Mouse (Mus musculus) CH12.LX (cell line): ENCODE results near the gene Ccdc157. TPM values are rescaled to one million over a fixed set of nuclear protein-coding genes. Genes with fewer than 3 reads are reported as not detected.

Experiments used
- DNase-seq: peaks from one replicate; pipeline ENCODE4 v3.0.0-alpha.2; 2013; ENCODE audit errors: extremely low read depth
- H3K27ac ChIP-seq: 2 replicates; pipeline ENCODE4 v1.5.1; 2012; ENCODE audit warnings: low read depth, mild to moderate bottlenecking, control low read depth, moderate library complexity; ENCODE audit not compliant: insufficient read depth
- H3K27me3 ChIP-seq: replicated peaks from 2 replicates; pipeline ENCODE3; 2012; ENCODE audit warnings: inconsistent platforms
- H3K36me3 ChIP-seq, 2 experiments: replicated peaks in 1 of 2; 2 replicates each; pipeline versions ENCODE3 to v1.6.1; 2012; ENCODE audit warnings: inconsistent platforms in 1 of 2, low read length in 1 of 2, mild to moderate bottlenecking in 1 of 2, mixed read lengths in 1 of 2, moderate library complexity in 1 of 2; ENCODE audit not compliant: control insufficient read depth in 1 of 2, insufficient read depth in 1 of 2
- H3K4me1 ChIP-seq, 2 experiments: 2 replicates each; pipeline ENCODE4 v1.6.1; 2012; ENCODE audit warnings: inconsistent platforms in 1 of 2, moderate library complexity in 1 of 2; ENCODE audit not compliant: insufficient read depth in 2 of 2, control insufficient read depth in 1 of 2
- H3K4me2 ChIP-seq: 2 replicates; pipeline ENCODE4 v1.6.1; 2012; ENCODE audit warnings: low read depth, mild to moderate bottlenecking, control low read depth; ENCODE audit not compliant: poor library complexity, insufficient read depth, severe bottlenecking
- H3K4me3 ChIP-seq, 3 experiments: fragments of 150-350 bp in 1 of 3; sonication (generic) in 1 of 3; replicated peaks in 1 of 3; 2 replicates each; pipeline versions ENCODE3 to v1.5.1; 2011 to 2012; ENCODE audit warnings: low read depth in 2 of 3, low read length in 2 of 3, mild to moderate bottlenecking in 2 of 3, moderate library complexity in 2 of 3, control low read depth in 1 of 3, improper control_type of control experiment in 1 of 3, inconsistent platforms in 1 of 3, mixed read lengths in 1 of 3; ENCODE audit not compliant: poor library complexity in 1 of 3
- H3K79me2 ChIP-seq: replicated peaks from 2 replicates; pipeline ENCODE4 v1.6.1; 2012; ENCODE audit warnings: mild to moderate bottlenecking, moderate library complexity; ENCODE audit not compliant: control insufficient read depth, poor library complexity, insufficient read depth, severe bottlenecking; ENCODE audit errors: extremely low read depth
- H3K9ac ChIP-seq: 2 replicates; pipeline ENCODE4 v1.6.1; 2012; ENCODE audit warnings: low read depth, mild to moderate bottlenecking, control low read depth, moderate library complexity; ENCODE audit not compliant: insufficient read depth
- H3K9me3 ChIP-seq: replicated peaks from 2 replicates; pipeline ENCODE3; 2012; ENCODE audit warnings: low read length, inconsistent platforms, mixed read lengths
- CHD1 ChIP-seq: IDR thresholded peaks from 2 replicates; pipeline ENCODE4 v1.6.1; 2012; ENCODE audit warnings: low read depth, low read length, improper control_type of control experiment, inconsistent platforms
- EP300 ChIP-seq: IDR thresholded peaks from 2 replicates; pipeline ENCODE4 v1.6.1; 2011; ENCODE audit warnings: low read length, improper control_type of control experiment
- GABPA ChIP-seq: IDR thresholded peaks from 2 replicates; pipeline ENCODE4 v1.6.1; 2012; ENCODE audit warnings: low read depth, low read length, improper control_type of control experiment, inconsistent platforms; ENCODE audit not compliant: insufficient replicate concordance
- IRF4 ChIP-seq: IDR thresholded peaks from 2 replicates; pipeline ENCODE4 v1.6.1; 2014; ENCODE audit warnings: low read depth, mild to moderate bottlenecking, inconsistent platforms, low read length, improper control_type of control experiment
- JUND ChIP-seq: conservative IDR thresholded peaks from 2 replicates; pipeline ENCODE4 v1.6.1; 2011; ENCODE audit warnings: low read depth, low read length, improper control_type of control experiment
- KAT2A ChIP-seq: IDR thresholded peaks from 2 replicates; pipeline ENCODE4 v1.6.1; 2012; ENCODE audit warnings: low read length, improper control_type of control experiment, inconsistent platforms; ENCODE audit not compliant: insufficient replicate concordance
- MAFK ChIP-seq: IDR thresholded peaks from 2 replicates; pipeline ENCODE4 v1.6.1; 2011; ENCODE audit warnings: low read length, improper control_type of control experiment; ENCODE audit not compliant: insufficient replicate concordance
- MXI1 ChIP-seq: IDR thresholded peaks from 2 replicates; pipeline ENCODE4 v1.6.1; 2011; ENCODE audit warnings: mild to moderate bottlenecking, low read depth, low read length, improper control_type of control experiment
- MYC ChIP-seq: IDR thresholded peaks from 2 replicates; pipeline ENCODE4 v1.6.1; 2011; ENCODE audit warnings: low read depth, mild to moderate bottlenecking, improper control_type of control experiment, low read length
- NELFE ChIP-seq: IDR thresholded peaks from 2 replicates; pipeline ENCODE4 v1.6.1; 2011; ENCODE audit warnings: low read depth, low read length, improper control_type of control experiment
- NRF1 ChIP-seq: IDR thresholded peaks from 2 replicates; pipeline ENCODE4 v1.6.1; 2014; ENCODE audit warnings: low read depth, mild to moderate bottlenecking, inconsistent platforms, low read length, improper control_type of control experiment, moderate library complexity
- POLR2AphosphoS2 ChIP-seq: IDR thresholded peaks from 2 replicates; pipeline ENCODE4 v1.6.1; 2011; ENCODE audit warnings: low read depth, low read length, improper control_type of control experiment
- RCOR1 ChIP-seq: conservative IDR thresholded peaks from 2 replicates; pipeline ENCODE4 v1.6.1; 2012; ENCODE audit warnings: low read depth, mild to moderate bottlenecking, inconsistent platforms, low read length, improper control_type of control experiment
- SIN3A ChIP-seq: IDR thresholded peaks from 2 replicates; pipeline ENCODE4 v1.6.1; 2012; ENCODE audit warnings: low read length, improper control_type of control experiment, inconsistent platforms
- SMC3 ChIP-seq: IDR thresholded peaks from 2 replicates; pipeline ENCODE4 v1.6.1; 2011; ENCODE audit warnings: low read depth, low read length, improper control_type of control experiment
- TBP ChIP-seq: conservative IDR thresholded peaks from 2 replicates; pipeline ENCODE4 v1.6.1; 2011; ENCODE audit warnings: low read depth, low read length, improper control_type of control experiment
- USF1 ChIP-seq: IDR thresholded peaks from 2 replicates; pipeline ENCODE4 v1.6.1; 2014; ENCODE audit warnings: low read depth, mild to moderate bottlenecking, inconsistent platforms, low read length, improper control_type of control experiment
- ZMIZ1 ChIP-seq: IDR thresholded peaks from 2 replicates; pipeline ENCODE4 v1.6.1; 2012; ENCODE audit warnings: low read depth, mild to moderate bottlenecking, inconsistent platforms, low read length, improper control_type of control experiment
- ZNF384 ChIP-seq: IDR thresholded peaks from 2 replicates; pipeline ENCODE4 v1.6.1; 2012; ENCODE audit warnings: low read depth, low read length, improper control_type of control experiment, inconsistent platforms
- dilution Hi-C: fragments of 300-500 bp; cut with MboI; formaldehyde crosslinking; loops from 2 replicates; pipeline ENCODE4 v1.14.3; 2020; ENCODE audit warnings: low sequenced_read_pairs; ENCODE audit not compliant: extremely low pct_unique_long_range_greater_than_20kb, extremely low pct_ligation_motif_present
- in situ Hi-C: fragments of 300-500 bp; cut with MboI; formaldehyde crosslinking; loops from 3 replicates; pipeline ENCODE4 v1.14.3; 2019; ENCODE audit warnings: low sequenced_read_pairs, low pct_ligation_motif_present, low pct_unique_long_range_greater_than_20kb, mixed read lengths
- polyA plus RNA-seq: library from polyadenylated mRNA; unstranded; fragments of >175 nt; gene quantifications from 2 replicates; pipeline ENCODE4 v1.2.1, GENCODE M21; 2012; ENCODE audit warnings: low read depth; ENCODE audit not compliant: insufficient read length
- total RNA-seq, 2 experiments: library from RNA; depleted of rRNA; stranded (reverse); fragments of 300-350 nt in 1 of 2; fragments of >200 nt in 1 of 2; gene quantifications; 2 replicates each; pipeline ENCODE4 v1.2.3; 2012 to 2014

The Ccdc157 gene
- total and polyA plus RNA-seq, 3 experiments: 2.3 to 4.4 (median 4.0) TPM

DNA sequence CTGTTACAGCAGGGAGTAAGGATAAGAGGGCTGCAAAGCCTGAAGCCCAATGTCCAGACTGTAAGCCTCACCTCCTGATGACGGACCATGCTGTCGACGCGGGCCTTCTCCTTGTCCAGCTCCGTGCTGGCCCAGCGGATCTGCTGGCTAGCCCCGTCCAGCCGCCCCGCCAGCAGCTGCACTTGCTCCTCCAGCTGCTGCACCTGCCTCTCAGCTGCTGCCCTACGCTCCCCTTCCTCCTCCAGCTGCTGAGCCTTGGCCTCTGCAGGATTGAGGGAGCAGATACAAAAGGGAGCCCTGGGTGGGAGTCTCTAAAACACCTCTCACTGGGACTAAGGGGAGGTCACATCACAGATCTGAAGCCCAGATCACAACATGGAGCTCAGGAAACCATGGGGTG lies 13.0 kb downstream of the Ccdc157 start:
- no peaks in the 10 kb centered on the region for H3K27me3 ChIP-seq
- no peak overlapping the region for H3K9ac ChIP-seq
- DNase-seq: no peak
- dilution Hi-C loops (no loop called here), in situ Hi-C loops (no loop called here)
- peaks cover 0 to 4% of the 10 kb centered on the region in 2 experiments; a peak in 1 of 4 replicates for H3K4me1 ChIP-seq
- no peaks in the 10 kb centered on the region for H3K9me3 ChIP-seq
- H3K27ac ChIP-seq: no peak overlapping the region
- H3K79me2 ChIP-seq: no peaks in the 10 kb centered on the region
- no peak overlapping the region for H3K4me2 ChIP-seq
- H3K36me3 ChIP-seq: peaks cover 26 to 75% of the 10 kb centered on the region in 2 experiments
- no peak for TF ChIP-seq MAFK
- no peak for TF ChIP-seq NELFE
- no peak for TF ChIP-seq KAT2A
- no peak for TF ChIP-seq POLR2AphosphoS2
- no peak for TF ChIP-seq MXI1
- no peak for TF ChIP-seq EP300
- TF ChIP-seq SMC3: no peak
- TF ChIP-seq TBP: no peak
- no peak for TF ChIP-seq RCOR1
- TF ChIP-seq NRF1: no peak
- no peak for TF ChIP-seq SIN3A
- TF ChIP-seq CHD1: no peak
- no peak for TF ChIP-seq ZMIZ1
- TF ChIP-seq IRF4: no peak
- no peak for TF ChIP-seq JUND
- TF ChIP-seq MYC: no peak
- TF ChIP-seq ZNF384: no peak
- no peak for TF ChIP-seq USF1
- no peak overlapping the region for H3K4me3 ChIP-seq

DNA sequence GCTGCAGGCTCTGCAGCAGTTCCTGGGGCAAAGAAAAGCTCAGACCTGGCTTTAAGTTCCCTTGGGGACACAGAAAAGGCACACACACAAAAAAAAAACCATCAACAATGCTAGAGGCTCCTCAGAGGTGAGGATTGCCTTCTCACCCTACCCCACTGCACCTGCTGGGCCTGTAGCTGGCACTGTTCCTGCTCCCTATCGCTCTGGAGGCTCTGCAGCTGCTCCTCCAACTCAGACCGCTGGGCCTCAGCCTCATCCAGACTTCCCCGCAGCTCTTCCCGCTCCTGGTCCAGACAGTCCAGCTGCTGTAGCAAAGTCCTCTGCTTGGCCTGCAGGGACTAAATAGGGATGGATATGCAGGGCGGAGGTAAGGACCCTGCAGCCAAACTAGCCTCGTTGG lies 13.7 kb downstream of the Ccdc157 start:
- no peak overlapping the region for H3K4me3 ChIP-seq
- DNase-seq: no peak
- TF ChIP-seq GABPA: no peak
- in situ Hi-C loops: no loop called here
- H3K4me2 ChIP-seq: no peak overlapping the region
- H3K27ac ChIP-seq: no peak overlapping the region
- no peaks in the 10 kb centered on the region for H3K79me2 ChIP-seq
- no peak overlapping the region for H3K9ac ChIP-seq
- no peaks in the 10 kb centered on the region for H3K27me3 ChIP-seq
- dilution Hi-C loops: no loop called here
- H3K4me1 ChIP-seq: peaks cover 0 to 7% of the 10 kb centered on the region in 2 experiments; a peak in 1 of 4 replicates
- H3K9me3 ChIP-seq: no peaks in the 10 kb centered on the region
- H3K36me3 ChIP-seq: peaks cover 29 to 75% of the 10 kb centered on the region in 2 experiments
